Mouse (Mus musculus) kidney, embryonic 15.5 days (tissue): ENCODE measurements around the gene Olfr1496. TPM values are rescaled to one million over a fixed set of nuclear protein-coding genes. Genes with fewer than 3 reads are reported as not detected.

Experiments used
- polyA plus RNA-seq: library from polyadenylated mRNA; unstranded; fragments of >200 nt; fragmentation: Nextera tagmentation; extraction: Ambion mirVana; gene quantifications from 2 replicates; pipeline ENCODE4 v1.2.1, GENCODE M21; 2015

Gene Olfr1496
- polyA plus RNA-seq, 1 experiment from 2014 or later = not detected

Other genes with a start within 250 kb of the Olfr1496 start
- gene Olfr1480, start 250.0 kb upstream of the Olfr1496 start, polyA plus RNA-seq = not detected in 2 replicates
- not detected in 2 replicates for gene Olfr1484, start 194.4 kb upstream of the Olfr1496 start, polyA plus RNA-seq
- not detected in 2 replicates for gene Olfr1487, start 160.5 kb upstream of the Olfr1496 start, polyA plus RNA-seq
- gene Olfr1489, start 146.3 kb upstream of the Olfr1496 start, polyA plus RNA-seq = not detected in 2 replicates
- gene Olfr1490, start 126.8 kb upstream of the Olfr1496 start, polyA plus RNA-seq = not detected in 2 replicates
- not detected in 2 replicates for gene Olfr1491, start 80.6 kb upstream of the Olfr1496 start, polyA plus RNA-seq
- gene Olfr1493-ps1, start 54.6 kb upstream of the Olfr1496 start, polyA plus RNA-seq = not detected in 2 replicates
- gene Olfr1494, start 38.1 kb upstream of the Olfr1496 start, polyA plus RNA-seq = not detected in 2 replicates
- not detected in 2 replicates for gene Olfr1495, start 13.3 kb upstream of the Olfr1496 start, polyA plus RNA-seq
- not detected in 2 replicates for gene Olfr1497, start 20.3 kb downstream of the Olfr1496 start, polyA plus RNA-seq
- gene Olfr1499, start 41.6 kb downstream of the Olfr1496 start, polyA plus RNA-seq = not detected in 2 replicates
- gene Olfr1500, start 52.6 kb downstream of the Olfr1496 start, polyA plus RNA-seq = not detected in 2 replicates
- not detected in 2 replicates for gene Olfr1501, start 72.8 kb downstream of the Olfr1496 start, polyA plus RNA-seq
- not detected in 2 replicates for gene Olfr1502, start 83.9 kb downstream of the Olfr1496 start, polyA plus RNA-seq
- gene Olfr1504, start 120.0 kb downstream of the Olfr1496 start, polyA plus RNA-seq = not detected in 2 replicates
- gene Olfr1505, start 135.7 kb downstream of the Olfr1496 start, polyA plus RNA-seq = not detected in 2 replicates